Mouse (Mus musculus) myocyte (in vitro differentiated cells): ENCODE results near the gene 1700029P11Rik.

Experiments
- CEBPB ChIP-seq: IDR thresholded peaks from 2 replicates; pipeline ENCODE4 v1.6.1; 2011; ENCODE audit warnings: mild to moderate bottlenecking, moderate library complexity; ENCODE audit not compliant: poor library complexity, insufficient read depth, severe bottlenecking
- E2F4 ChIP-seq: IDR thresholded peaks from one replicate; pipeline ENCODE4 v1.6.1; 2011; ENCODE audit warnings: mild to moderate bottlenecking, control low read depth, moderate library complexity; ENCODE audit not compliant: insufficient read depth
- MAX ChIP-seq: IDR thresholded peaks from one replicate; pipeline ENCODE4 v1.6.1; 2011; ENCODE audit warnings: low read depth, mild to moderate bottlenecking, control low read depth
- MYOD1 ChIP-seq, 3 experiments: IDR thresholded peaks; one replicate each; pipeline ENCODE4 v1.6.1; 2011; ENCODE audit warnings: control low read depth in 2 of 3, low read depth in 2 of 3, mild to moderate bottlenecking in 2 of 3, moderate library complexity in 1 of 3; ENCODE audit not compliant: insufficient read length in 2 of 3, control insufficient read depth in 1 of 3
- MYOG ChIP-seq, 3 experiments: IDR thresholded peaks; one replicate each; pipeline ENCODE4 v1.6.1; 2011; ENCODE audit warnings: control low read depth in 2 of 3, low read depth in 2 of 3, mild to moderate bottlenecking in 2 of 3; ENCODE audit not compliant: insufficient read length in 2 of 3, control insufficient read depth in 1 of 3, insufficient read depth in 1 of 3
- POLR2A ChIP-seq: IDR thresholded peaks from one replicate; pipeline ENCODE4 v1.6.1; 2011; ENCODE audit warnings: low read depth, mild to moderate bottlenecking, control low read depth, moderate library complexity; ENCODE audit not compliant: insufficient read length
- POLR2AphosphoS2 ChIP-seq: IDR thresholded peaks from one replicate; pipeline ENCODE4 v1.6.1; 2011; ENCODE audit warnings: low read depth, control low read depth; ENCODE audit not compliant: insufficient read length
- REST ChIP-seq: IDR thresholded peaks from one replicate; pipeline ENCODE4 v1.6.1; 2011; ENCODE audit warnings: mild to moderate bottlenecking, control low read depth, moderate library complexity; ENCODE audit not compliant: insufficient read depth, insufficient read length
- SRF ChIP-seq: IDR thresholded peaks from one replicate; pipeline ENCODE4 v1.6.1; 2011; ENCODE audit warnings: low read depth; ENCODE audit not compliant: control insufficient read depth, insufficient read length
- TCF12 ChIP-seq: IDR thresholded peaks from one replicate; pipeline ENCODE4 v1.6.1; 2011; ENCODE audit warnings: mild to moderate bottlenecking, control low read depth; ENCODE audit not compliant: poor library complexity, insufficient read depth, severe bottlenecking
- TCF3 ChIP-seq: IDR thresholded peaks from one replicate; pipeline ENCODE4 v1.6.1; 2011; ENCODE audit warnings: low read depth, control low read depth; ENCODE audit not compliant: insufficient read length
- USF1 ChIP-seq: IDR thresholded peaks from one replicate; pipeline ENCODE4 v1.6.1; 2011; ENCODE audit warnings: low read depth, mild to moderate bottlenecking, control low read depth, moderate library complexity

- no peak for TF ChIP-seq POLR2AphosphoS2
- no peak for TF ChIP-seq REST
- TF ChIP-seq POLR2A, result no peak
- TF ChIP-seq MYOD1 (IDR thresholded peaks at IDR 0.05; ENCODE audit: control insufficient read depth in 1 of 3, insufficient read length in 2 of 3, low read depth in 2 of 3), result no peak
- no peak for TF ChIP-seq TCF12
- TF ChIP-seq USF1, result no peak
- TF ChIP-seq SRF, result no peak
- no peak for TF ChIP-seq E2F4
- no peak for TF ChIP-seq CEBPB
- no peak for TF ChIP-seq MAX
- no peak for TF ChIP-seq TCF3
- TF ChIP-seq MYOG (IDR thresholded peaks at IDR 0.05; ENCODE audit: control insufficient read depth in 1 of 3, insufficient read depth in 1 of 3, insufficient read length in 2 of 3, low read depth in 2 of 3), result no peak
These were observed 36.5 kb downstream of the 1700029P11Rik start for GRCm38 (mm10) chr15:82016830-82017229.
